Comparison of ENCODE assay signal across 8 mouse cellular contexts in genomic region chr9:83576689-83577057, GRCm38 (mm10). TPM values are rescaled to one million over a fixed set of nuclear protein-coding genes. Genes with fewer than 3 reads are reported as not detected.
DNase-seq lines count a peak whose midpoint lies in the region; ATAC-seq lines count a peak whose summit lies in the region.

No protein-coding gene starts in this region.

- no peaks in the 10 kb centered on the region for H3K9me3 ChIP-seq in liver, embryonic 12.5 days (replicated peaks)
- no peaks in the 10 kb centered on the region for H3K9me3 ChIP-seq in hindbrain, embryonic 15.5 days

- DNase-seq in liver (peak; percentile 22), MN1 (ENCODE audit: low spot score) (peak; percentile 50)
- peak; percentile 38 to 65 for DNase-seq in cerebellum, postnatal 25 days
- peak; percentile 45 for DNase-seq in thymus, postnatal 4 days
- no peak for DNase-seq in layer of hippocampus, postnatal 25 days (ENCODE audit: extremely low spot score in 1 of 2, low spot score in 1 of 2)

- peaks cover 7% of the 10 kb centered on the region for H3K4me1 ChIP-seq in liver, embryonic 12.5 days
- H3K4me1 ChIP-seq in hindbrain, embryonic 15.5 days (replicated peaks) = peaks cover 9% of the 10 kb centered on the region

- H3K4me3 ChIP-seq in liver, embryonic 12.5 days = no peak overlapping the region
- H3K4me3 ChIP-seq in hindbrain, embryonic 15.5 days = no peak overlapping the region

- no peak for ATAC-seq in liver, embryonic 12.5 days
- ATAC-seq in hindbrain, embryonic 15.5 days (ENCODE audit: low FRiP score, low read depth) = peak; percentile 70
- peak; percentile 80 for ATAC-seq in megakaryocyte progenitor cell, adult 5-6 weeks (replicated peaks; ENCODE audit: poor library complexity)

- H3K9ac ChIP-seq in liver, embryonic 12.5 days = no peak overlapping the region
- H3K9ac ChIP-seq in hindbrain, embryonic 15.5 days = no peak overlapping the region

- no peak overlapping the region for H3K4me2 ChIP-seq in liver, embryonic 12.5 days
- no peak overlapping the region for H3K4me2 ChIP-seq in hindbrain, embryonic 15.5 days

- H3K27ac ChIP-seq in liver, embryonic 12.5 days = no peak overlapping the region
- no peak overlapping the region for H3K27ac ChIP-seq in hindbrain, embryonic 15.5 days (replicated peaks)

- WGBS in liver, embryonic 12.5 days (ENCODE audit: insufficient replicate concordance) = 41% methylated on average over 3 of the region's 3 CpGs
- 21% methylated on average over 3 of the region's 3 CpGs for WGBS in hindbrain, embryonic 15.5 days

- H3K27me3 ChIP-seq in liver, embryonic 12.5 days (replicated peaks) = no peaks in the 10 kb centered on the region
- no peaks in the 10 kb centered on the region for H3K27me3 ChIP-seq in hindbrain, embryonic 15.5 days

- H3K36me3 ChIP-seq in liver, embryonic 12.5 days = no peaks in the 10 kb centered on the region
- no peaks in the 10 kb centered on the region for H3K36me3 ChIP-seq in hindbrain, embryonic 15.5 days

RNA-seq across cellular contexts. Expression of gene Sh3bgrl2, which starts 28.5 kb away (rescaled TPM):
- 9.7 and 10.8 TPM in 2 replicates for polyA plus RNA-seq in liver, embryonic 12.5 days (2016; fragmentation: Nextera tagmentation; extraction: Ambion mirVana)
- 8.7 and 10.3 TPM in 2 replicates for polyA plus RNA-seq in hindbrain, embryonic 15.5 days (2015; fragmentation: Nextera tagmentation; extraction: Ambion mirVana)
- total RNA-seq in megakaryocyte progenitor cell, adult 5-6 weeks (2015) = 0.39 and 0.49 TPM in 2 replicates
- total RNA-seq in megakaryocyte progenitor cell, adult 5-6 weeks (2017) = under 0.01 and 0.07 TPM in 2 replicates
- total RNA-seq in layer of hippocampus, postnatal 25 days (2021) = 10 to 100 TPM; 27.6 to 28.6 TPM

Comparison
In these comparisons a context has a peak if more than half of its experiments do, and no peak if none do; other contexts are left out.
1. DNase-seq: peak in liver (single experiment), MN1 (single experiment), cerebellum, postnatal 25 days (2 of 2) and thymus, postnatal 4 days (single experiment); none in layer of hippocampus, postnatal 25 days (0 of 2).
2. RNA of gene Sh3bgrl2, which starts 28.5 kb away (total RNA-seq): 27.6 to 28.6 TPM in layer of hippocampus, postnatal 25 days; under 0.01 to 0.49 TPM in megakaryocyte progenitor cell, adult 5-6 weeks; every median in the first group is over 10 times any median in the second.